Mouse (Mus musculus) kidney, embryonic 14.5 days (tissue): Measurements from ENCODE around the gene Hip1. TPM values are rescaled to one million over a fixed set of nuclear protein-coding genes. Genes with fewer than 3 reads are reported as not detected.

ENCODE experiments used
- ATAC-seq: fragments of 200-750 bp; cut with Nextera tagmentation; 2 replicates; pipeline ENCODE4 v1.8.0; 2017; ENCODE audit warnings: moderate number of reproducible peaks, mild to moderate bottlenecking, moderate TSS enrichment, moderate library complexity; ENCODE audit not compliant: low FRiP score, low TSS enrichment
- H3K27ac ChIP-seq: fragments of 300-500 bp; sonication (generic); 2 replicates; pipeline ENCODE4 v1.5.1; 2014; ENCODE audit warnings: low read depth, mild to moderate bottlenecking, low read length, moderate library complexity, mixed read lengths
- H3K27me3 ChIP-seq: fragments of 300-500 bp; sonication (generic); 2 replicates; pipeline ENCODE4 v1.6.1; 2014; ENCODE audit warnings: mild to moderate bottlenecking, low read length; ENCODE audit not compliant: control insufficient read depth, insufficient read depth
- H3K36me3 ChIP-seq: fragments of 300-500 bp; sonication (generic); 2 replicates; pipeline ENCODE4 v1.6.1; 2014; ENCODE audit warnings: low read length, mixed read lengths; ENCODE audit not compliant: control insufficient read depth, insufficient read depth
- H3K4me1 ChIP-seq: fragments of 300-500 bp; sonication (generic); 2 replicates; pipeline ENCODE4 v1.6.1; 2014; ENCODE audit warnings: low read length, mixed read lengths; ENCODE audit not compliant: control insufficient read depth, insufficient read depth
- H3K4me2 ChIP-seq: fragments of 300-500 bp; sonication (generic); replicated peaks from 2 replicates; pipeline ENCODE4 v1.6.1; 2014; ENCODE audit warnings: low read depth, mild to moderate bottlenecking, low read length
- H3K4me3 ChIP-seq: fragments of 300-500 bp; sonication (generic); 2 replicates; pipeline ENCODE4 v1.5.1; 2014; ENCODE audit warnings: mild to moderate bottlenecking, low read length
- H3K9ac ChIP-seq: fragments of 300-500 bp; sonication (generic); 2 replicates; pipeline ENCODE4 v1.6.1; 2014; ENCODE audit warnings: low read depth, mild to moderate bottlenecking, low read length, moderate library complexity
- H3K9me3 ChIP-seq: fragments of 300-500 bp; sonication (generic); 2 replicates; pipeline ENCODE4 v1.6.1; 2016; ENCODE audit warnings: low read length; ENCODE audit not compliant: control insufficient read depth
- WGBS: fragments of 180-500 bp; shearing (Covaris S2); extraction: QIAGEN DNeasy Blood & Tissue Kit; methylation state at CpG from one replicate; pipeline ENCODE4 v1.1.7; 2014; 5-methylcytosine and 5-hydroxymethylcytosine counted together
- polyA plus RNA-seq: library from polyadenylated mRNA; unstranded; fragments of >200 nt; fragmentation: Nextera tagmentation; extraction: Ambion mirVana; gene quantifications from 2 replicates; pipeline ENCODE4 v1.2.1, GENCODE M21; 2014

The Hip1 gene
- 34.9 and 61.7 TPM in 2 replicates for polyA plus RNA-seq

DNA sequence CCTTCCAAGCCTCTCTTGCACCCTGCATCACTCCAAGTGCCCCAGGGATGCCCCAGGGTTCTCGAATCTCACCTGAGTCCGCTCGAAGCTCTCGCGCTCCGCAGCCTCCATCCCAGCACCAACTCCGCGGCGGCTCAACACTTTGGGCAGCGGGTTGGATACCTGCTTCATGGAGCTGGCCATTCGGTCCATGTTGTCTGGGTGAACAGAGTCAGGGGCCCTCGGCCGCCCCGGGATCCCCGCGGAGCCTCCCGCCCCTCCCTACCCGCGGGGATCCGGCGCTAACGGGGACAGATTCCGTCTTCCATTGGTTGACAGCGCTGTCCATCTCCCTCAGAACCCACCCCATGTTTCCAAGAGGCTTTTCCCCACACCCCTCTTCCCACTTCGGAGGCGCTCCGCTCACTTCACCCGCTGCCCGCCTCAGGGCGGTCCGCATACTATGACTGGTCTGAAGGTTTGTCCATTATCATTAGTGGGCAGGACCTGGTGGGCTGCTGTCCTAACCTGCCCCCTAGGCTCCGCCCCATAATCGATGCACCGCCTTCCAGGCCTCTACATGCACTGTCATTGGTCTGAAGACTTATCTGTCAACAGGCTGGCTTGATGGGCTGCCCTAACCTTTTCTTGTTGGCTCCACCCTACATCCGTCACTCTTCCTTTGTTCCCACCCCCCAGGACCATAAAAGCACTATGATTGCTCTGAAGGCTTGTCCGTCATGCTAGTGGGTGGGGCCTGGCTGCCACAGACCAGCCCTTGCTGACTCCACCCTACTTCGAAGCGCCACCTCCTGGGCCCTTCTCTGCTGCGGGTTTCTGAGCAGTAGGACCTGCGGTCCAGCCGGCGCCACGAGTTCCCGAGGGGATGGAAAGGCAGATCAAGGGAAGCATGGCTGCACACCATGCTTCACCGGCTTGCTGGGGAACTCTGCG is at the start of gene Hip1:
Gene Hip1, minus strand, starts transcription at position 256 of the 933 bp plus-strand sequence.
- peak within 1 kb of the TSS; percentile 94 for H3K4me2 ChIP-seq
- no peaks in the 10 kb centered on the region for H3K27me3 ChIP-seq
- H3K9me3 ChIP-seq: no peaks in the 10 kb centered on the region
- no peak within 1 kb of the TSS; the same call in 1 of the 2 replicates for H3K27ac ChIP-seq
- peak within 1 kb of the TSS; percentile 82 for H3K4me3 ChIP-seq
- under 1% methylated on average over 46 of the region's 46 CpGs for WGBS
- peaks cover 9% of the 10 kb centered on the region; the same call in 1 of the 2 replicates for H3K4me1 ChIP-seq
- peak; percentile 99 for ATAC-seq
- peak within 1 kb of the TSS; percentile 68 for H3K9ac ChIP-seq
- no peaks in the 10 kb centered on the region for H3K36me3 ChIP-seq

DNA sequence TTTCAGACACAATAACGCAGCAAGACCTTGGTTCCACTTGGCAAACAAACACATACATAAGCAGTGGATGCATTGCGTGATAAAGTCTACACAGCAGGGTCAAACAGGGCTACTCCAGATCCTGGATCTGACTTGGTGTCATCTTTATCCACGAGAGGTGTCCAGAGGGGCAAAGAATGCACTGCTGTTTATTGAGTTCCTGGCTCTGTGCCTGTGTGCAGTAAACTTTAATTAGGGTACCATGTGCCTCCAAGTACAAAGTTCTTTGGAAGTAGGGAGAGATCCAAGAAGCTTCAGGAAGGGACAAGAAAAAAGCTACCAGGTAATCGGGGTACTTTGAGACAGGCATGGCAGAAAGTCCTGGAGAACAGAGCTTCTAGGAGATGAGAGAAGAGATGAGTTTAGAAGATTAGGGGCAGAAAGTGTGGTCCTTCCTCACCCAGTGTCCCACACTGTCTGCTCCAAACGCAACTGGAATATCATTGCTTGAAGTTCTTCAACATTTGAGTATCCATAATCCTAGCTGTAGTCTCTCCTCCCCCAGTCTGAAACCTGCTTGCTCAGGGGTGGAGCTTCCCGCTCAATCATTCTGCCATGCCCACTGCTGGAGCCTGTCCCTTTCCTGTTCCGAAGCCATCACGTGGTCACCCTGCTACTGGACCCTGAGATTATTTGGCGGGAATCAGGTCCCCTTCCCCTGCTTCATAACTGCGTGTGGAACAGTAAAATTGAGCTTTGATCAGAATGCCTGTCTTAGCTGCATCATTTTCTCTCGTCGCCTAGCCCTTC is 45.3 kb upstream of the Hip1 start:
- no peak for ATAC-seq
- Histone ChIP-seq H3K36me3 (no peaks in the 10 kb centered on the region), H3K27me3 (no peaks in the 10 kb centered on the region), H3K4me2 (no peak overlapping the region), H3K9ac (no peak overlapping the region), H3K9me3 (0 out of 2 replicates have a peak, but pooled peaks cover 4% of the 10 kb centered on the region), H3K4me3 (no peak overlapping the region), H3K27ac (no peak overlapping the region), H3K4me1 (no peaks in the 10 kb centered on the region)
- 80% methylated on average over 12 of the region's 12 CpGs for whole genome bisulfite sequencing

DNA sequence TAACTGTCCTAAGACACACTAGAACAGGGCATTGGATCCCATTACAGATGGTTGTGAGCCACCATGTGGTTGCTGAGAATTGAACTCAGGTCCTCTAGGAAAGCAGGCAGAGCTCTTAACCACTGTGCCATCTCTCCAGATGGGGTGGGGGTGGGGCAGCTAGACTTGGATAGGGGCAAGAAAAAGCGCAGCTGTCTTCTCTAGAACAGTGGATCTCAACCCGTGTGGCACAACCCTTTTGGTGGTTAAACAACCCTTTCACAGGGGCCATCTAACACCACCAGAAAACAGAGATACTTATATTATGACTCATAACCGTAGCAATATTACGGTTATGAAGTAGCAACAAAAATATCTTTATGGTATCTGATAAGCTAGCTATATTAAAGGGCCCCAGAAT is 42.8 kb upstream of the Hip1 start:
- H3K36me3 ChIP-seq: no peaks in the 10 kb centered on the region
- no peak for ATAC-seq
- WGBS: 84% methylated on average over 4 of the region's 4 CpGs
- no peaks in the 10 kb centered on the region for H3K4me1 ChIP-seq
- H3K9ac ChIP-seq: no peak overlapping the region
- H3K27me3 ChIP-seq: no peaks in the 10 kb centered on the region
- no peak overlapping the region for H3K4me2 ChIP-seq
- 0 out of 2 replicates have a peak, but pooled peaks cover 4% of the 10 kb centered on the region for H3K9me3 ChIP-seq
- H3K27ac ChIP-seq: no peak overlapping the region
- no peak overlapping the region for H3K4me3 ChIP-seq

DNA sequence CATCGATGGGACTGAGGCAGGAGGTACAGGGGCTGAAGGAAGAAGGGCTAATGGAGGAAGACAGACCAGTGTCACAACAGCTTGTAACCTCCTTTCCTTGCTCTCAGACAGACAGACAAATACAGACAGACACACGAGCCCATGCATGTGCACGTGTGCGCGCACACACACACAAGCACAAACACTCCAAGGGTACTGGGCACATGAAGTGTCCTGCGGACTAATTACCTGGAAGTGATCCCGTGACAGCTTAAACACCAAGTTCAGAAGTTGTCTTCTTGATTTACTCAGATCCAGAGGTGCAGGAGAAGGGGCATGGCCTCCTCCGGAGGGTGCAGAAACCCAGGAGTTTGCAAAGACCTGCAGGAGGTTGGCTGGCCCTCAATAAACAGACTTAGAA is 40.8 kb upstream of the Hip1 start:
- Histone ChIP-seq H3K27ac (no peak overlapping the region), H3K4me1 (no peaks in the 10 kb centered on the region), H3K4me3 (no peak overlapping the region), H3K4me2 (no peak overlapping the region), H3K36me3 (no peaks in the 10 kb centered on the region), H3K9ac (no peak overlapping the region), H3K9me3 (0 out of 2 replicates have a peak, but pooled peaks cover 4% of the 10 kb centered on the region), H3K27me3 (no peaks in the 10 kb centered on the region)
- no peak for ATAC-seq
- 72% methylated on average over 8 of the region's 8 CpGs for WGBS

DNA sequence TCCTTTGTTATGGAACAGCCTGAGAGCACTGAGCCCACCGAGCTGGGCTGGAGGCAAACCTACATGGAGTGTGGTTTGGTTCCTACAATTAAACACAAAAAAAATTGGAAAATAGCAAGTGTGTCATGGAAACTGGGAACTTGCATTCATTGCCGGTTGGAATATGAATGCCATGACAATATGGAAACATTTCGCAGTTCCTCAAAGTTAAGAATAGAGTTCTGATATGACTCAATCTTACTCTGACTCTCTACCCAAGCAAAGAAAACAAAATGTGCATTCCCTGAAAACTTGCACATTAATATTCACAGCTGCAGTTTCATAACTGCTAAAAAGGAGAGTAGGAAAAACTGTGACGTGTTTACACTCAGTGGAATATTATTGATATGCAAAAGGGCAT is 37.4 kb upstream of the Hip1 start:
- Histone ChIP-seq H3K27ac (no peak overlapping the region), H3K36me3 (no peaks in the 10 kb centered on the region), H3K4me1 (no peaks in the 10 kb centered on the region), H3K27me3 (no peaks in the 10 kb centered on the region), H3K9ac (no peak overlapping the region), H3K4me3 (no peak overlapping the region), H3K9me3 (no peaks in the 10 kb centered on the region), H3K4me2 (no peak overlapping the region)
- WGBS: 88% methylated on average over 4 of the region's 4 CpGs
- no peak for ATAC-seq

DNA sequence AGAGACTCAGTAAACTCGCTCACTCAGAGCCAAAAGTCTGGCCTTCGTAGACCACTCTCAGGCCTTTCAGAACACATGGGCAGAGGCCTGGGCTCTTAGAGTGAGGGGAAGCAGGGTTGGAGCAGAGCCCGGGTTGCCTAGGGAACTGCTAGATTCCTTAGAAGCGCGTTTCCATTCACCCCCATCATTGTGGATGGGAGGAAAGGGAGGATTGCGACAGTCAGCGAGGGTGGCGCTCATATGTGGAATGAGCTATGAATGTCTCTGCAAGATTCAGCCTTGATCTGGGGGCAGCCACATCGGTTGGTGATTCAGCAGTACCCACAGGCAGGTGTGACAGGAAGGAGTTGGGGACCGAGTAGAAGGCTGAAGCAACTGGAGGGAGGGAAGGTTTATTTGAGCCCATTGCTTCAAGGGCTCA is 34.4 kb upstream of the Hip1 start:
- H3K27ac ChIP-seq: no peak overlapping the region
- no peak for ATAC-seq
- 86% methylated on average over 10 of the region's 10 CpGs for WGBS
- no peaks in the 10 kb centered on the region for H3K4me1 ChIP-seq
- no peaks in the 10 kb centered on the region for H3K27me3 ChIP-seq
- no peak overlapping the region for H3K9ac ChIP-seq
- H3K4me3 ChIP-seq: no peak overlapping the region
- H3K4me2 ChIP-seq: no peak overlapping the region
- H3K9me3 ChIP-seq: no peaks in the 10 kb centered on the region
- H3K36me3 ChIP-seq: no peaks in the 10 kb centered on the region

DNA sequence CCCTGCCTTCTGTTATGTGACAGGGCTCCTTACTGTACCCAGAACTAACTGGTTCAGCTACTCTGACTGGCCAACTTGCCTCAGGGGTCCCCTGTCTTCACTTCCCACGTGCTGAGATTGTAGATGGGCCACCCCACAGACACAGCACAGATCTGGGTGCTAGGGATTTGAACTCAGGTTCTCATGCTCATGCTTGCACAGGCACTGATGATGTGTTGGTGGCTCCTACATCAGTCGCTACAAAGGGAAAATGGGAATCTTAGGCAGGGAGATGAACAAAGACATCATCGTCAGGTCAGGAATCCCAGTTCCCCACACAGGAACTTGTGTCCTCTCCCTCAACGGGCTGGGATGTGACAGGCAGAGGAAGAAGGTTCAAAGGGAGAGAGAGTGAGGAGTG is 31.1 kb upstream of the Hip1 start:
- Histone ChIP-seq H3K36me3 (no peaks in the 10 kb centered on the region), H3K27ac (no peak overlapping the region), H3K4me1 (no peaks in the 10 kb centered on the region), H3K4me2 (no peak overlapping the region), H3K9ac (no peak overlapping the region), H3K27me3 (no peaks in the 10 kb centered on the region), H3K9me3 (no peaks in the 10 kb centered on the region), H3K4me3 (no peak overlapping the region)
- WGBS: 72% methylated on average over 4 of the region's 4 CpGs
- no peak for ATAC-seq

DNA sequence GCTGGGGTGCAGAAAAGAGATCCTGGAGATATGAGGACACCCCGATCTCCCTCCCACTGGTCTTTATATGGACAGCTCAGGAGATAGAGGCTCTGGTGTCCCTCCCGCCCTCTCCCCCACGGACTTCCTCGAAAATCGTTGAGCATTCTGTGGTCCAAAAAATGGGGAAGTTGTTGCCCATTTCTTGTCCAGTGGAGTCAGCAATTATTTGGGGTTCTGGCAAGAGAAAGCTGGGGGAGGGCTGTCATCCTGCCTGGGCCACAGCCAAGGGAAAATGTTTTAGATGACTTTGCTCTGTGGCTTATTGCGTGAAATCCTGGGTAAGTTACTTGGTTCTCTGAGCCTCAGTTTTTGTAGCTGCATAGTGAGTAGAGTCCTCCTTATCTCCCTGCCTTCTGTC is 28.1 kb upstream of the Hip1 start, which contains the start of gene Ccl24:
Gene Ccl24, minus strand, starts transcription at position 44 of the 400 bp plus-strand sequence.
- no peak within 1 kb of the TSS for H3K27ac ChIP-seq
- H3K4me3 ChIP-seq: no peak within 1 kb of the TSS
- no peak for ATAC-seq
- no peak within 1 kb of the TSS for H3K9ac ChIP-seq
- H3K36me3 ChIP-seq: no peaks in the 10 kb centered on the region
- no peaks in the 10 kb centered on the region for H3K27me3 ChIP-seq
- H3K9me3 ChIP-seq: no peaks in the 10 kb centered on the region
- no peak within 1 kb of the TSS for H3K4me2 ChIP-seq
- H3K4me1 ChIP-seq: no peaks in the 10 kb centered on the region
- 91% methylated on average over 6 of the region's 6 CpGs for WGBS
